Mouse (Mus musculus): ENCODE results near the gene Zfp507. TPM values are rescaled to one million over a fixed set of nuclear protein-coding genes. Genes with fewer than 3 reads are reported as not detected.

Gene Zfp507
- polyA plus RNA-seq, 1 experiment from 2014 or later, result 20.3 TPM

- Histone ChIP-seq H3K9ac (no peak overlapping the region), H3K4me1 (peaks cover 3% of the 10 kb centered on the region; the same call in 1 of the 2 replicates), H3K9me3 (replicated peaks) (no peaks in the 10 kb centered on the region), H3K27me3 (no peaks in the 10 kb centered on the region), H3K27ac (no peak overlapping the region), H3K4me2 (no peak overlapping the region), H3K4me3 (replicated peaks) (no peak overlapping the region), H3K36me3 (peaks cover 46% of the 10 kb centered on the region)
- WGBS, result 94% methylated on average over 12 of the region's 12 CpGs
- no peak for ATAC-seq (replicated peaks; ENCODE audit: low FRiP score)
Measured at GRCm38 (mm10) chr7:35728376-35728775, 74.4 kb downstream of the Zfp507 start.

GRCm38 (mm10) chr7:35723035-35723434, 79.8 kb downstream of the Zfp507 start:
- 68% methylated on average over 2 of the region's 2 CpGs for WGBS
- no peak overlapping the region for H3K4me2 ChIP-seq
- no peak overlapping the region for H3K4me3 ChIP-seq (replicated peaks)
- ATAC-seq (replicated peaks; ENCODE audit: low FRiP score), result no peak
- no peak overlapping the region for H3K9ac ChIP-seq
- peaks cover 75% of the 10 kb centered on the region for H3K36me3 ChIP-seq
- H3K4me1 ChIP-seq, result no peaks in the 10 kb centered on the region
- no peak overlapping the region for H3K27ac ChIP-seq
- H3K9me3 ChIP-seq (replicated peaks), result no peaks in the 10 kb centered on the region
- no peaks in the 10 kb centered on the region for H3K27me3 ChIP-seq

Other genes starting within 250 kb of the Zfp507 start
- 66.6 and 68.0 TPM in 2 replicates for gene Nudt19, start 246.7 kb downstream of the Zfp507 start, polyA plus RNA-seq (2015; fragmentation: Nextera tagmentation; extraction: Ambion mirVana)
- gene Rgs9bp, start 217.4 kb downstream of the Zfp507 start, polyA plus RNA-seq (2015; fragmentation: Nextera tagmentation; extraction: Ambion mirVana), result 0.23 TPM in 2 replicates
- gene Ankrd27, start 216.8 kb downstream of the Zfp507 start, polyA plus RNA-seq (2015; fragmentation: Nextera tagmentation; extraction: Ambion mirVana), result 34.3 and 38.7 TPM in 2 replicates
- 240 and 241 TPM in 2 replicates for gene Pdcd5, start 155.5 kb downstream of the Zfp507 start, polyA plus RNA-seq (2015; fragmentation: Nextera tagmentation; extraction: Ambion mirVana)
- gene Dpy19l3, start 48.5 kb downstream of the Zfp507 start, polyA plus RNA-seq (2015; fragmentation: Nextera tagmentation; extraction: Ambion mirVana), result 26.1 and 26.9 TPM in 2 replicates